Mouse (Mus musculus) CH12.LX (cell line): ENCODE results near the gene Snx21. TPM values are rescaled to one million over a fixed set of nuclear protein-coding genes. Genes with fewer than 3 reads are reported as not detected.
A peak's percentile ranks its signal among the peaks of the same experiment; 100 is the strongest.

Source experiments
- DNase-seq: peaks from one replicate; pipeline ENCODE4 v3.0.0-alpha.2; 2013; ENCODE audit errors: extremely low read depth
- H3K27ac ChIP-seq: 2 replicates; pipeline ENCODE4 v1.5.1; 2012; ENCODE audit warnings: low read depth, mild to moderate bottlenecking, control low read depth, moderate library complexity; ENCODE audit not compliant: insufficient read depth
- H3K27me3 ChIP-seq: replicated peaks from 2 replicates; pipeline ENCODE3; 2012; ENCODE audit warnings: inconsistent platforms
- H3K36me3 ChIP-seq, 2 experiments: replicated peaks in 1 of 2; 2 replicates each; pipeline versions ENCODE3 to v1.6.1; 2012; ENCODE audit warnings: inconsistent platforms in 1 of 2, low read length in 1 of 2, mild to moderate bottlenecking in 1 of 2, mixed read lengths in 1 of 2, moderate library complexity in 1 of 2; ENCODE audit not compliant: control insufficient read depth in 1 of 2, insufficient read depth in 1 of 2
- H3K4me1 ChIP-seq, 2 experiments: 2 replicates each; pipeline ENCODE4 v1.6.1; 2012; ENCODE audit warnings: inconsistent platforms in 1 of 2, moderate library complexity in 1 of 2; ENCODE audit not compliant: insufficient read depth in 2 of 2, control insufficient read depth in 1 of 2
- H3K4me2 ChIP-seq: 2 replicates; pipeline ENCODE4 v1.6.1; 2012; ENCODE audit warnings: low read depth, mild to moderate bottlenecking, control low read depth; ENCODE audit not compliant: poor library complexity, insufficient read depth, severe bottlenecking
- H3K4me3 ChIP-seq, 3 experiments: fragments of 150-350 bp in 1 of 3; sonication (generic) in 1 of 3; replicated peaks in 1 of 3; 2 replicates each; pipeline versions ENCODE3 to v1.5.1; 2011 to 2012; ENCODE audit warnings: low read depth in 2 of 3, low read length in 2 of 3, mild to moderate bottlenecking in 2 of 3, moderate library complexity in 2 of 3, control low read depth in 1 of 3, improper control_type of control experiment in 1 of 3, inconsistent platforms in 1 of 3, mixed read lengths in 1 of 3; ENCODE audit not compliant: poor library complexity in 1 of 3
- H3K79me2 ChIP-seq: replicated peaks from 2 replicates; pipeline ENCODE4 v1.6.1; 2012; ENCODE audit warnings: mild to moderate bottlenecking, moderate library complexity; ENCODE audit not compliant: control insufficient read depth, poor library complexity, insufficient read depth, severe bottlenecking; ENCODE audit errors: extremely low read depth
- H3K9ac ChIP-seq: 2 replicates; pipeline ENCODE4 v1.6.1; 2012; ENCODE audit warnings: low read depth, mild to moderate bottlenecking, control low read depth, moderate library complexity; ENCODE audit not compliant: insufficient read depth
- H3K9me3 ChIP-seq: replicated peaks from 2 replicates; pipeline ENCODE3; 2012; ENCODE audit warnings: low read length, inconsistent platforms, mixed read lengths
- BHLHE40 ChIP-seq: IDR thresholded peaks from 2 replicates; pipeline ENCODE4 v1.6.1; 2011; ENCODE audit warnings: mild to moderate bottlenecking, low read depth, low read length, improper control_type of control experiment
- CHD1 ChIP-seq: IDR thresholded peaks from 2 replicates; pipeline ENCODE4 v1.6.1; 2012; ENCODE audit warnings: low read depth, low read length, improper control_type of control experiment, inconsistent platforms
- CHD2 ChIP-seq: IDR thresholded peaks from 2 replicates; pipeline ENCODE4 v1.6.1; 2011; ENCODE audit warnings: low read length, improper control_type of control experiment
- CTCF ChIP-seq, 2 experiments: IDR thresholded peaks in 1 of 2; conservative IDR thresholded peaks in 1 of 2; 2 replicates each; pipeline ENCODE4 v1.5.1; 2011 to 2012; ENCODE audit warnings: low read depth in 2 of 2, low read length in 2 of 2, improper control_type of control experiment in 1 of 2, inconsistent platforms in 1 of 2, mild to moderate bottlenecking in 1 of 2, moderate library complexity in 1 of 2
- E2F4 ChIP-seq: IDR thresholded peaks from 2 replicates; pipeline ENCODE4 v1.6.1; 2011; ENCODE audit warnings: low read depth, low read length, improper control_type of control experiment; ENCODE audit not compliant: insufficient replicate concordance
- ELF1 ChIP-seq: IDR thresholded peaks from 2 replicates; pipeline ENCODE4 v1.6.1; 2014; ENCODE audit warnings: low read depth, mild to moderate bottlenecking, inconsistent platforms, low read length, improper control_type of control experiment
- EP300 ChIP-seq: IDR thresholded peaks from 2 replicates; pipeline ENCODE4 v1.6.1; 2011; ENCODE audit warnings: low read length, improper control_type of control experiment
- ETS1 ChIP-seq: conservative IDR thresholded peaks from 2 replicates; pipeline ENCODE4 v1.6.1; 2012; ENCODE audit warnings: low read depth, mild to moderate bottlenecking, inconsistent platforms, low read length, improper control_type of control experiment, moderate library complexity
- GABPA ChIP-seq: IDR thresholded peaks from 2 replicates; pipeline ENCODE4 v1.6.1; 2012; ENCODE audit warnings: low read depth, low read length, improper control_type of control experiment, inconsistent platforms; ENCODE audit not compliant: insufficient replicate concordance
- HCFC1 ChIP-seq: IDR thresholded peaks from 2 replicates; pipeline ENCODE4 v1.6.1; 2012; ENCODE audit warnings: low read depth, mild to moderate bottlenecking, inconsistent platforms, low read length, improper control_type of control experiment
- IRF4 ChIP-seq: IDR thresholded peaks from 2 replicates; pipeline ENCODE4 v1.6.1; 2014; ENCODE audit warnings: low read depth, mild to moderate bottlenecking, inconsistent platforms, low read length, improper control_type of control experiment
- JUN ChIP-seq: IDR thresholded peaks from 2 replicates; pipeline ENCODE4 v1.6.1; 2011; ENCODE audit warnings: low read depth, mild to moderate bottlenecking, low read length, improper control_type of control experiment, moderate library complexity; ENCODE audit not compliant: insufficient read depth
- JUND ChIP-seq: conservative IDR thresholded peaks from 2 replicates; pipeline ENCODE4 v1.6.1; 2011; ENCODE audit warnings: low read depth, low read length, improper control_type of control experiment
- KAT2A ChIP-seq: IDR thresholded peaks from 2 replicates; pipeline ENCODE4 v1.6.1; 2012; ENCODE audit warnings: low read length, improper control_type of control experiment, inconsistent platforms; ENCODE audit not compliant: insufficient replicate concordance
- MAFK ChIP-seq: IDR thresholded peaks from 2 replicates; pipeline ENCODE4 v1.6.1; 2011; ENCODE audit warnings: low read length, improper control_type of control experiment; ENCODE audit not compliant: insufficient replicate concordance
- MAX ChIP-seq: IDR thresholded peaks from 2 replicates; pipeline ENCODE4 v1.6.1; 2011; ENCODE audit warnings: low read length, improper control_type of control experiment
- MAZ ChIP-seq: IDR thresholded peaks from 2 replicates; pipeline ENCODE4 v1.6.1; 2012; ENCODE audit warnings: low read depth, mild to moderate bottlenecking, inconsistent platforms, low read length, improper control_type of control experiment, moderate library complexity
- MEF2A ChIP-seq: IDR thresholded peaks from 2 replicates; pipeline ENCODE4 v1.6.1; 2014; ENCODE audit warnings: low read depth, mild to moderate bottlenecking, inconsistent platforms, low read length, improper control_type of control experiment, borderline replicate concordance
- MXI1 ChIP-seq: IDR thresholded peaks from 2 replicates; pipeline ENCODE4 v1.6.1; 2011; ENCODE audit warnings: mild to moderate bottlenecking, low read depth, low read length, improper control_type of control experiment
- MYC ChIP-seq: IDR thresholded peaks from 2 replicates; pipeline ENCODE4 v1.6.1; 2011; ENCODE audit warnings: low read depth, mild to moderate bottlenecking, improper control_type of control experiment, low read length
- NELFE ChIP-seq: IDR thresholded peaks from 2 replicates; pipeline ENCODE4 v1.6.1; 2011; ENCODE audit warnings: low read depth, low read length, improper control_type of control experiment
- NRF1 ChIP-seq: IDR thresholded peaks from 2 replicates; pipeline ENCODE4 v1.6.1; 2014; ENCODE audit warnings: low read depth, mild to moderate bottlenecking, inconsistent platforms, low read length, improper control_type of control experiment, moderate library complexity
- PAX5 ChIP-seq: IDR thresholded peaks from 2 replicates; pipeline ENCODE4 v1.6.1; 2012; ENCODE audit warnings: low read length, inconsistent platforms, mixed read lengths
- POLR2A ChIP-seq: IDR thresholded peaks from 2 replicates; pipeline ENCODE4 v1.6.1; 2011; ENCODE audit warnings: low read depth, mild to moderate bottlenecking, improper control_type of control experiment, low read length
- POLR2AphosphoS2 ChIP-seq: IDR thresholded peaks from 2 replicates; pipeline ENCODE4 v1.6.1; 2011; ENCODE audit warnings: low read depth, low read length, improper control_type of control experiment
- RAD21 ChIP-seq: IDR thresholded peaks from 2 replicates; pipeline ENCODE4 v1.6.1; 2011; ENCODE audit warnings: low read depth, mild to moderate bottlenecking, low read length, improper control_type of control experiment, moderate library complexity
- RCOR1 ChIP-seq: conservative IDR thresholded peaks from 2 replicates; pipeline ENCODE4 v1.6.1; 2012; ENCODE audit warnings: low read depth, mild to moderate bottlenecking, inconsistent platforms, low read length, improper control_type of control experiment
- SIN3A ChIP-seq: IDR thresholded peaks from 2 replicates; pipeline ENCODE4 v1.6.1; 2012; ENCODE audit warnings: low read length, improper control_type of control experiment, inconsistent platforms
- SMC3 ChIP-seq: IDR thresholded peaks from 2 replicates; pipeline ENCODE4 v1.6.1; 2011; ENCODE audit warnings: low read depth, low read length, improper control_type of control experiment
- TBP ChIP-seq: conservative IDR thresholded peaks from 2 replicates; pipeline ENCODE4 v1.6.1; 2011; ENCODE audit warnings: low read depth, low read length, improper control_type of control experiment
- TCF12 ChIP-seq: IDR thresholded peaks from 2 replicates; pipeline ENCODE4 v1.6.1; 2014; ENCODE audit warnings: low read depth, mild to moderate bottlenecking, inconsistent platforms, low read length, improper control_type of control experiment
- UBTF ChIP-seq: IDR thresholded peaks from 2 replicates; pipeline ENCODE4 v1.6.1; 2012; ENCODE audit warnings: low read depth, mild to moderate bottlenecking, inconsistent platforms, low read length, improper control_type of control experiment, moderate library complexity
- USF1 ChIP-seq: IDR thresholded peaks from 2 replicates; pipeline ENCODE4 v1.6.1; 2014; ENCODE audit warnings: low read depth, mild to moderate bottlenecking, inconsistent platforms, low read length, improper control_type of control experiment
- USF2 ChIP-seq: conservative IDR thresholded peaks from 2 replicates; pipeline ENCODE4 v1.6.1; 2011; ENCODE audit warnings: low read depth, low read length, improper control_type of control experiment
- ZC3H11A ChIP-seq: IDR thresholded peaks from 2 replicates; pipeline ENCODE4 v1.6.1; 2012; ENCODE audit warnings: low read depth, mild to moderate bottlenecking, inconsistent platforms, low read length, improper control_type of control experiment
- ZKSCAN1 ChIP-seq: IDR thresholded peaks from 2 replicates; pipeline ENCODE4 v1.6.1; 2012; ENCODE audit warnings: low read depth, inconsistent platforms, low read length, improper control_type of control experiment, borderline replicate concordance
- ZMIZ1 ChIP-seq: IDR thresholded peaks from 2 replicates; pipeline ENCODE4 v1.6.1; 2012; ENCODE audit warnings: low read depth, mild to moderate bottlenecking, inconsistent platforms, low read length, improper control_type of control experiment
- ZNF384 ChIP-seq: IDR thresholded peaks from 2 replicates; pipeline ENCODE4 v1.6.1; 2012; ENCODE audit warnings: low read depth, low read length, improper control_type of control experiment, inconsistent platforms
- dilution Hi-C: fragments of 300-500 bp; cut with MboI; formaldehyde crosslinking; loops from 2 replicates; pipeline ENCODE4 v1.14.3; 2020; ENCODE audit warnings: low sequenced_read_pairs; ENCODE audit not compliant: extremely low pct_unique_long_range_greater_than_20kb, extremely low pct_ligation_motif_present
- in situ Hi-C: fragments of 300-500 bp; cut with MboI; formaldehyde crosslinking; loops from 3 replicates; pipeline ENCODE4 v1.14.3; 2019; ENCODE audit warnings: low sequenced_read_pairs, low pct_ligation_motif_present, low pct_unique_long_range_greater_than_20kb, mixed read lengths
- polyA plus RNA-seq: library from polyadenylated mRNA; unstranded; fragments of >175 nt; gene quantifications from 2 replicates; pipeline ENCODE4 v1.2.1, GENCODE M21; 2012; ENCODE audit warnings: low read depth; ENCODE audit not compliant: insufficient read length
- total RNA-seq, 2 experiments: library from RNA; depleted of rRNA; stranded (reverse); fragments of 300-350 nt in 1 of 2; fragments of >200 nt in 1 of 2; gene quantifications; 2 replicates each; pipeline ENCODE4 v1.2.3; 2012 to 2014

The Snx21 gene
- total and polyA plus RNA-seq, 3 experiments: 0.71 to 3.3 (median 1.5) TPM

DNA sequence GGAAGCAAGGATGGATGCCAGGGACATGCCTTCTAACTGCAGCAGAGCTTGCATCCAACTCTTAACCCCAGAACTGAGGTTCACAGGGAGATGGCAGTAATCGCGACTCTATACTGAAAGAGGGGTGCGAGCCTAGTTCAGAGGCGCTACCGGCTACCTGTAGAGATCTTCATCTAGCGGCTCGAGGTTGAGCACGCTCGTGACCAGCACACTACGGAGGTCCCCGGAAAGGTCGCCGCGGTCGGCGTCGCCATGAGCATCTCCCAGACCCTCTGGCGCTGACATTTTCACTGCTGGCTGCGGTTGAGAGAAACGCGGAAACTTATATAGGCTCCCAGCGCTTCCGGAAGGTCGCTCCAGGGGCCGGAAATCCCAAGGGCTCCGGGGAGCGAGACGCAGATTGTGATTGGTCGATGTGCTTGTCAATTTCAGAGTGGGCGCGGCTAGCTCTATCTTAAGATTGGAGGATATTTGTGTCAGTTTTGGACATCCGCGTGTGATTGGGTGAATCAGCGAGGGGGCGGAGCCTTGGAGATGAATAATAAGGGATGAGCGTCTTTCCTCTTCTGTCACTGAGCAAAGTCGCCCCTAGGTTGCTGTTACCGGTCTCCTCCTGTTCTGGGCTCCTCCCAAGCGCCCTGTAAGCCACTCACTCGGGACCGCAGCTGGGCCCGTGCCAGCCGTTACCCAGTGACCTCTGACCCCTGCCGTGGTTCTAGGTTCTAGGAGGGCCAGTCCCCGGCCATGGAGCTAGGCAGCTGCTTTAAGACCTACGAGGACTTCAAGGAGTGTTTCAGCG is 19.1 kb downstream of the Snx21 start, which contains the start of the genes Acot8 and Zswim3:
TSS of gene Acot8 (minus strand) at position 350 of the 799 bp plus-strand sequence.
TSS of gene Zswim3 (plus strand) at position 566 of the 799 bp plus-strand sequence.
- peak within 1 kb of the TSS; percentile 79 for H3K9ac ChIP-seq
- no peaks in the 10 kb centered on the region for H3K27me3 ChIP-seq
- dilution Hi-C loops: no loop called here
- peaks cover 13 to 47% of the 10 kb centered on the region in 2 experiments for H3K36me3 ChIP-seq
- in situ Hi-C loops: no loop called here
- H3K4me1 ChIP-seq: peaks cover 5 to 25% of the 10 kb centered on the region in 2 experiments; a peak in 2 of 4 replicates
- H3K27ac ChIP-seq: peak within 1 kb of the TSS; percentile 47
- peak within 1 kb of the TSS; percentile 86 to 93 (median 93) for H3K4me3 ChIP-seq
- peak within 1 kb of the TSS; percentile 73 for H3K4me2 ChIP-seq
- peak; percentile 100 for DNase-seq
- TF ChIP-seq CHD1 (no peak), ETS1 (no peak), MAFK (no peak), NELFE (peak; percentile 98), JUN (no peak), IRF4 (no peak; the same call in 1 of the 2 replicates), SIN3A (peak; percentile 84), TCF12 (peak; percentile 60; the same call in 1 of the 2 replicates), TBP (peak; percentile 98), ZNF384 (no peak), ZKSCAN1 (no peak), ZMIZ1 (peak; percentile 93), UBTF (0 out of 2 replicates have a peak, but pooled peaks have one; percentile 4), ZC3H11A (no peak), USF2 (no peak), SMC3 (no peak), NRF1 (peak; percentile 33; the same call in 1 of the 2 replicates), MYC (no peak), PAX5 (no peak), MXI1 (peak; percentile 82), POLR2A (peak; percentile 99), CTCF (conservative IDR thresholded peaks at IDR 0.05 in 1 of 2, IDR thresholded peaks at IDR 0.05 in 1 of 2; ENCODE audit: low read depth in 2 of 2, low read length in 2 of 2) (no peak), E2F4 (no peak), JUND (no peak), MEF2A (0 out of 2 replicates have a peak, but pooled peaks have one; percentile 3), MAX (peak; percentile 57; the same call in 1 of the 2 replicates), BHLHE40 (peak; percentile 77), RCOR1 (0 out of 2 replicates have a peak, but pooled peaks have one; percentile 35), GABPA (no peak), ELF1 (peak; percentile 91), EP300 (no peak), MAZ (peak; percentile 36), KAT2A (peak; percentile 88; the same call in 1 of the 2 replicates), POLR2AphosphoS2 (0 out of 2 replicates have a peak, but pooled peaks have one; percentile 78), RAD21 (no peak), USF1 (no peak), CHD2 (peak; percentile 97), HCFC1 (peak; percentile 83)
- TF ChIP-seq, all 38 proteins: peak for 19
- Histone ChIP-seq H3K79me2 (peaks cover 12% of the 10 kb centered on the region), H3K9me3 (no peaks in the 10 kb centered on the region)
